Mouse (Mus musculus): Measurements from ENCODE around the gene Vmn2r28.

- TF ChIP-seq CTCF (IDR thresholded peaks at IDR 0.05; ENCODE audit: low read depth, low read length) = no peak
- TF ChIP-seq POLR2A (IDR thresholded peaks at IDR 0.05; ENCODE audit: borderline replicate concordance, low read depth, low read length) = no peak
Observed at GRCm38 (mm10) chr7:5448627-5449026, 45.1 kb downstream of the Vmn2r28 start.

All from bone marrow macrophage, adult 2 months (primary cell).